Mouse (Mus musculus): ENCODE data around the gene Mrpl24. TPM values are rescaled to one million over a fixed set of nuclear protein-coding genes. Genes with fewer than 3 reads are reported as not detected.

Gene Mrpl24
- polyA plus RNA-seq, 1 experiment from 2014 or later = 66.6 TPM

GRCm38 (mm10) chr3:87906981-87907857, 12.1 kb upstream of the Mrpl24 start:
- Histone ChIP-seq H3K4me1 (ENCODE audit: control insufficient read depth, insufficient read depth, low read length) (peaks cover 35% of the 10 kb centered on the region), H3K27ac (replicated peaks; ENCODE audit: low read depth, low read length) (peak overlapping the region; percentile 96), H3K27me3 (replicated peaks; ENCODE audit: control insufficient read depth, insufficient read depth, low read length) (no peaks in the 10 kb centered on the region), H3K9me3 (ENCODE audit: control insufficient read depth, low read length) (no peaks in the 10 kb centered on the region), H3K36me3 (ENCODE audit: control insufficient read depth, insufficient read depth, low read length) (no peaks in the 10 kb centered on the region), H3K4me2 (ENCODE audit: low read depth, low read length) (peak overlapping the region; percentile 79), H3K4me3 (ENCODE audit: low read depth, low read length) (peak overlapping the region; percentile 99), H3K9ac (ENCODE audit: low read depth, low read length) (peak overlapping the region; percentile 97)
- WGBS = under 1% methylated on average over 21 of the region's 27 CpGs
- ATAC-seq (ENCODE audit: low read depth) = no peak
- peak; percentile 73 for DNase-seq (ENCODE audit: low spot score)

GRCm38 (mm10) chr3:87907906-87908305, 11.4 kb upstream of the Mrpl24 start:
- Histone ChIP-seq H3K36me3 (ENCODE audit: control insufficient read depth, insufficient read depth, low read length) (peaks cover 2% of the 10 kb centered on the region; the same call in 1 of the 2 replicates), H3K4me3 (ENCODE audit: low read depth, low read length) (peak overlapping the region; percentile 99), H3K27me3 (replicated peaks; ENCODE audit: control insufficient read depth, insufficient read depth, low read length) (no peaks in the 10 kb centered on the region), H3K27ac (replicated peaks; ENCODE audit: low read depth, low read length) (peak overlapping the region; percentile 96), H3K4me2 (ENCODE audit: low read depth, low read length) (peak overlapping the region; percentile 79), H3K9me3 (ENCODE audit: control insufficient read depth, low read length) (no peaks in the 10 kb centered on the region), H3K9ac (ENCODE audit: low read depth, low read length) (peak overlapping the region; percentile 97), H3K4me1 (ENCODE audit: control insufficient read depth, insufficient read depth, low read length) (peaks cover 35% of the 10 kb centered on the region)
- 10% methylated on average over 1 of the region's 1 CpGs for WGBS
- ATAC-seq (ENCODE audit: low read depth) = no peak
- DNase-seq (ENCODE audit: low spot score) = no peak

GRCm38 (mm10) chr3:87909381-87909780, 9.9 kb upstream of the Mrpl24 start:
- Histone ChIP-seq H3K27me3 (replicated peaks; ENCODE audit: control insufficient read depth, insufficient read depth, low read length) (no peaks in the 10 kb centered on the region), H3K9me3 (ENCODE audit: control insufficient read depth, low read length) (no peaks in the 10 kb centered on the region), H3K9ac (ENCODE audit: low read depth, low read length) (peak overlapping the region; percentile 38; the same call in 1 of the 2 replicates), H3K4me2 (ENCODE audit: low read depth, low read length) (peak overlapping the region; percentile 55), H3K4me3 (ENCODE audit: low read depth, low read length) (peak overlapping the region; percentile 25), H3K4me1 (ENCODE audit: control insufficient read depth, insufficient read depth, low read length) (peaks cover 35% of the 10 kb centered on the region), H3K36me3 (ENCODE audit: control insufficient read depth, insufficient read depth, low read length) (peaks cover 16% of the 10 kb centered on the region), H3K27ac (replicated peaks; ENCODE audit: low read depth, low read length) (peak overlapping the region; percentile 61)
- 79% methylated on average over 2 of the region's 2 CpGs for WGBS
- no peak for DNase-seq (ENCODE audit: low spot score)
- no peak for ATAC-seq (ENCODE audit: low read depth)

- ATAC-seq (ENCODE audit: low read depth) (no peak), DNase-seq (ENCODE audit: low spot score) (peak; percentile 19)
- Histone ChIP-seq H3K27me3 (replicated peaks; ENCODE audit: control insufficient read depth, insufficient read depth, low read length) (no peaks in the 10 kb centered on the region), H3K27ac (replicated peaks; ENCODE audit: low read depth, low read length) (peak overlapping the region; percentile 61), H3K4me3 (ENCODE audit: low read depth, low read length) (peak overlapping the region; percentile 25), H3K9ac (ENCODE audit: low read depth, low read length) (peak overlapping the region; percentile 47), H3K4me2 (ENCODE audit: low read depth, low read length) (peak overlapping the region; percentile 55), H3K9me3 (ENCODE audit: control insufficient read depth, low read length) (no peaks in the 10 kb centered on the region), H3K36me3 (ENCODE audit: control insufficient read depth, insufficient read depth, low read length) (peaks cover 21% of the 10 kb centered on the region), H3K4me1 (ENCODE audit: control insufficient read depth, insufficient read depth, low read length) (peaks cover 35% of the 10 kb centered on the region)
- 8% methylated on average over 4 of the region's 4 CpGs for WGBS
Measured at GRCm38 (mm10) chr3:87909874-87910273, 9.4 kb upstream of the Mrpl24 start.

GRCm38 (mm10) chr3:87910573-87911141, 8.6 kb upstream of the Mrpl24 start:
- Histone ChIP-seq H3K9me3 (ENCODE audit: control insufficient read depth, low read length) (no peaks in the 10 kb centered on the region), H3K4me2 (ENCODE audit: low read depth, low read length) (peak overlapping the region; percentile 55), H3K4me1 (ENCODE audit: control insufficient read depth, insufficient read depth, low read length) (peaks cover 35% of the 10 kb centered on the region), H3K4me3 (ENCODE audit: low read depth, low read length) (peak overlapping the region; percentile 25), H3K27me3 (replicated peaks; ENCODE audit: control insufficient read depth, insufficient read depth, low read length) (no peaks in the 10 kb centered on the region), H3K9ac (ENCODE audit: low read depth, low read length) (peak overlapping the region; percentile 47), H3K27ac (replicated peaks; ENCODE audit: low read depth, low read length) (peak overlapping the region; percentile 61), H3K36me3 (ENCODE audit: control insufficient read depth, insufficient read depth, low read length) (peaks cover 29% of the 10 kb centered on the region)
- ATAC-seq (ENCODE audit: low read depth) (peak; percentile 16; the same call in 1 of the 2 replicates), DNase-seq (ENCODE audit: low spot score) (peak; percentile 92)
- 9% methylated on average over 11 of the region's 12 CpGs for WGBS

GRCm38 (mm10) chr3:87913491-87913890, 5.8 kb upstream of the Mrpl24 start:
- no peak overlapping the region for H3K4me2 ChIP-seq (ENCODE audit: low read depth, low read length)
- no peak overlapping the region for H3K9ac ChIP-seq (ENCODE audit: low read depth, low read length)
- 77% methylated on average over 7 of the region's 7 CpGs for WGBS
- H3K27me3 ChIP-seq (replicated peaks; ENCODE audit: control insufficient read depth, insufficient read depth, low read length) = no peaks in the 10 kb centered on the region
- DNase-seq (ENCODE audit: low spot score) (no peak), ATAC-seq (ENCODE audit: low read depth) (no peak)
- peaks cover 47% of the 10 kb centered on the region for H3K36me3 ChIP-seq (ENCODE audit: control insufficient read depth, insufficient read depth, low read length)
- H3K9me3 ChIP-seq (ENCODE audit: control insufficient read depth, low read length) = no peaks in the 10 kb centered on the region
- H3K27ac ChIP-seq (replicated peaks; ENCODE audit: low read depth, low read length) = no peak overlapping the region
- H3K4me3 ChIP-seq (ENCODE audit: low read depth, low read length) = no peak overlapping the region
- peaks cover 27% of the 10 kb centered on the region for H3K4me1 ChIP-seq (ENCODE audit: control insufficient read depth, insufficient read depth, low read length)

GRCm38 (mm10) chr3:87913891-87914290, 5.4 kb upstream of the Mrpl24 start:
- DNase-seq (ENCODE audit: low spot score) = no peak
- H3K4me3 ChIP-seq (ENCODE audit: low read depth, low read length) = no peak overlapping the region
- peaks cover 47% of the 10 kb centered on the region for H3K36me3 ChIP-seq (ENCODE audit: control insufficient read depth, insufficient read depth, low read length)
- ATAC-seq (ENCODE audit: low read depth) = no peak
- no peak overlapping the region for H3K27ac ChIP-seq (replicated peaks; ENCODE audit: low read depth, low read length)
- H3K4me2 ChIP-seq (ENCODE audit: low read depth, low read length) = no peak overlapping the region
- no peaks in the 10 kb centered on the region for H3K27me3 ChIP-seq (replicated peaks; ENCODE audit: control insufficient read depth, insufficient read depth, low read length)
- no peak overlapping the region for H3K9ac ChIP-seq (ENCODE audit: low read depth, low read length)
- H3K4me1 ChIP-seq (ENCODE audit: control insufficient read depth, insufficient read depth, low read length) = peaks cover 23% of the 10 kb centered on the region
- no peaks in the 10 kb centered on the region for H3K9me3 ChIP-seq (ENCODE audit: control insufficient read depth, low read length)
- 98% methylated on average over 10 of the region's 10 CpGs for WGBS

GRCm38 (mm10) chr3:87916990-87917389, 2.3 kb upstream of the Mrpl24 start:
- DNase-seq (ENCODE audit: low spot score) = no peak
- WGBS = 95% methylated on average over 1 of the region's 1 CpGs
- H3K4me1 ChIP-seq (ENCODE audit: control insufficient read depth, insufficient read depth, low read length) = no peaks in the 10 kb centered on the region; the same call in 1 of the 2 replicates
- H3K9me3 ChIP-seq (ENCODE audit: control insufficient read depth, low read length) = no peaks in the 10 kb centered on the region
- ATAC-seq (ENCODE audit: low read depth) = no peak
- no peak overlapping the region for H3K4me2 ChIP-seq (ENCODE audit: low read depth, low read length)
- no peaks in the 10 kb centered on the region for H3K27me3 ChIP-seq (replicated peaks; ENCODE audit: control insufficient read depth, insufficient read depth, low read length)
- peaks cover 51% of the 10 kb centered on the region for H3K36me3 ChIP-seq (ENCODE audit: control insufficient read depth, insufficient read depth, low read length)
- H3K9ac ChIP-seq (ENCODE audit: low read depth, low read length) = no peak overlapping the region
- H3K27ac ChIP-seq (replicated peaks; ENCODE audit: low read depth, low read length) = no peak overlapping the region
- H3K4me3 ChIP-seq (ENCODE audit: low read depth, low read length) = no peak overlapping the region
